Mouse (Mus musculus): ENCODE measurements at regions not wholly inside any gene's neighbourhood (a gene's known extent, or its start where the extent isn't known, plus 50 kb on each side); places are given as distances from the start of the nearest gene placed in this dataset.

GRCm38 (mm10) chr19:56102454-56103080, 184.4 kb upstream of the Habp2 start:
- no peak for DNase-seq (ENCODE audit: low spot score)

- peak; percentile 49 for DNase-seq (ENCODE audit: low spot score)
Observed at GRCm38 (mm10) chr19:56105073-56105451, 181.9 kb upstream of the Habp2 start.

- peak; percentile 90 for DNase-seq (ENCODE audit: low spot score)
Observed at GRCm38 (mm10) chr19:56105452-56106091, 181.4 kb upstream of the Habp2 start.

- DNase-seq (ENCODE audit: low spot score): no peak
Observed at GRCm38 (mm10) chr19:56108796-56109195, 178.1 kb upstream of the Habp2 start.

DNA sequence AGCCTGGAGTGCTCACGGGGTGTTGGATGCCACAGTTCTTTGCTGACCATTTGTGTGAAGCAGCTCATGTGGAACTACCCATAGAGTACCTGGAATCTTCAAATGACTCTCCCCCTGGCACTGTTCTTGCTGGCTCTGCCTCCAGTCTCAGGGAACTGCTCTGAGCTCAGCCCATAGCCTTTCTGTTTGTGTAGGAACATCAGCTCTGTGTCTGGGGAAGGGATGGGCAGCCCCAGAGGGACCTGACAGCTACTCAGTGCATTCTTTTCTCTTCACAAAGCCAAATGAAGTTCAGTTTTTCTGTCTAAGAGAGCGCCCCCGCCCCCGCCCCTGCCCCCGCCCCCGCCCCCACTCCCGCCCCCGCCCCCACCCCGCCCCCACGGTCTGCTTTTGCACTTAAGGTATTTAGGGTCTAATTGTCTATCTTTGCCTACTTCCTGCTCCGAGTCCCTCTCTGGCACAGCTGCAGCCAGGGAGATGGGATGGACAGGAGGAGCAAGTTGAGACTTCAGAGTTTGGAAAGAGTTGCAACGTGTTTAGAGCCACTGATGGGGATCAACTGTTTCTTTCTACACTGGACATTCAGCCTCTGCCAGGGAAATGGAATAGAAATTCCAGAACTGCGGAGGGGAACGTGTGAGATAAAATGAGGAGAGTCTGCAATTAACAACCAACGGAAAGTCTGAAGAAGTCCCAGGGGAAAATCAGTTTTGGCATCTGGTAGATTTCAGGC, 171.2 kb upstream of the Habp2 start:
- DNase-seq (ENCODE audit: low spot score): peak; percentile 32

DNA sequence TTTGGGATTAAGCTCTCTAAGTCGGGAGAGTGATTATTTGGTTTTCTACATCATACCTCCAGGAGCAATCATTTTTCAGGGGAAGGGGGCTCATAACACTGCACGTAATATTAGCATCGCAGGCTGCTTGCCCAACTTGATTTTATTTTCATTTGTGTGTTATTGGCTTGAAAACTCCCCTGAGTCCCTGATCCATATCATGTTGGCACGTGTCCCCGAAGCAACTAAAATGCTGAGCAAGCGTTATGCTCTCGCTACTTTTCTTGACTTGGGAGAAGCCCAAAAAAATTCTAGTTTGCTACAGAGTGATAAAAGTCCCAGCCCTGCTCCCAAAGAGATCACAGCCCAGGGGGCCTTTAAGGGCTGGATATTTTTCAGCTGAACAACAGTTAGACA, 170.7 kb upstream of the Habp2 start:
- no peak for DNase-seq (ENCODE audit: low spot score)

- DNase-seq (ENCODE audit: low spot score): no peak
Observed at GRCm38 (mm10) chr19:56120723-56121122, 166.2 kb upstream of the Habp2 start.

DNA sequence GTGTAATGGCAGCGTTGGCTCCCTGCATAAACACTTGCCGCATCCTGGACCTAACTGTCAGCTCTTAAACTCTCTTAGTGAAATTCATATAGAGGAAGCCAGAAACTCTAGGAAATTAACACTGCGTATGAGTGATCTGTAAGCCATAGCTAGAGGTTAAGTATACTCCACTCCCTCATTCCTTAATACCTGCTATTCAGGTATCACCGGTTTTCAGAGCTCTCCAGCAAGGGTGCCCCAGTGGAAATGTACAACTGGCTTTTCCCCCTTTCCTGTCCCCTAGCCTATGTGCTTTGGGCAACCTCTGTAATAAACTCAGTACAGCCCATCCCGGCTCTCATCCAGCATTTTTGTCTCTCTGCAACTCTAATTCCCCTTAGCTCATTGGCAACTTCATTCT, 164.8 kb upstream of the Habp2 start:
- DNase-seq (ENCODE audit: low spot score): no peak

DNA sequence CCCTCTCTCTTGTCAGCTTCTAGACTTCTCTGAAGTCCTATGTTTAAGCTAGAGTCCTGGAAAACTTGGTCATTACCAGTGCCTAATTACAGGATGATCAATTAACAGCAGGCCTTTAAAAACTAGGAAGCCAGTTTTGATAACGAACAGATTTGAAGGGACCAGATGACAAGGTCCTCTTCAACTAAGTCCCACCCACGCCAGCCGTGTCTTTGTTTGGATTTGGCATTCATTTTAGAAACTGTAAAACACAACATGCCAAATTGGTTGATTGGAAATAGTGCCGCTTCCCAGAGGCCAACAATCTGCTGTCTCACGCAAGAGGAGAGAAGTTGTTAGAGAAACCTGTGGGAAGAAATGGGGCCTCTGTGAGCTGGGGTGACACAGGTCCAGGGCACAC, 155.4 kb upstream of the Habp2 start:
- no peak for DNase-seq (ENCODE audit: low spot score)

DNA sequence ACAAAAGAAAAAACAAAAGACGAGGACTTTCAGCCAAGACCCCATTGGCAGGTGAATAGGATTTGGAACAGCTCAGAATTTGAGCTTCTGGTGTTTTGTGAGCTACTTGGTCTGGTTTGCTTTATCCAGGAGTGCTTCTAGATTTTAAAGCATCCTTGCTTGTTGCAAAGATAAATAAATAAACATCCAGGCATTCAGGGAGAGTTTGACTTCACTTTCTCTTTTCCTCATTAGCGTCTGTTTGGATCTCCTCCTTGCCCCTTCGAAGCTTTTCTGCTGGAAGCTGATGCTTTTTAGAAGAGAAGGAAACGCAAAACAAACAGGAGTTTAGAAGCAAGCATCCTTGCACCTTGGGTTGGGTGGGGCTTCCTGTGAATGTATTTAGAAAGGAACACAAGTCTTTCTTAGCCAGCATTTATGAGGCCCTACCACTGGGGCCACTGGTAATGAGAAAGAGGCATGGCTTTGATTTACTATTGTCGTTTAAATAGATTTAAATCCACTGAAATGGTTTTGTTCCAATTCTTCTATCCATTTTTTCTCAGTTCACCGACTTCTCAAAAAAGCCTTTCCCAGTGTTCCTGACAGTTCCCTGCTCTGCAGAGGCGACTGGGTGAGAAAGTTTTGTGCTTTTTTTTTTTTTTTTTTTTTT, 153.9 kb upstream of the Habp2 start:
- peak; percentile 60 for DNase-seq (ENCODE audit: low spot score)

DNA sequence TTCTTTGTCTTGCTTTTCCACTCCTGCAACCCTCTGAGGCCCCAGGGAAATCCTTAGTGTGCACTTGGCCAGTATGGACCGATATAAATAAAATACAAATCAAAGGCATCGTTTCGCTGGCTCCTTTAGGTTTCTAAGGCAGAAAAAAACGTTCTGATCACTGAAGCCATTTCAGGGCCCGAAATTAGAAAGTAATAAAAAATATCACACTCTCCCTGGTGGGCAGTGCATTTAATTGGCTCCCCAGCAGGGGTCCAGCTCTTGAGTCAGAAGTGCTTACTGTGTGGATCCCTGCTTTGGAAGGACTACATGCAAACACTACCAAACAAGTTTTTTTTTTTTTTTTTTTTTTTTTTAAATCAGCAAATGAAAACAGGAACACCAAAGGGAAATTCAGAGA, 153.4 kb upstream of the Habp2 start:
- DNase-seq (ENCODE audit: low spot score): peak; percentile 65

DNA sequence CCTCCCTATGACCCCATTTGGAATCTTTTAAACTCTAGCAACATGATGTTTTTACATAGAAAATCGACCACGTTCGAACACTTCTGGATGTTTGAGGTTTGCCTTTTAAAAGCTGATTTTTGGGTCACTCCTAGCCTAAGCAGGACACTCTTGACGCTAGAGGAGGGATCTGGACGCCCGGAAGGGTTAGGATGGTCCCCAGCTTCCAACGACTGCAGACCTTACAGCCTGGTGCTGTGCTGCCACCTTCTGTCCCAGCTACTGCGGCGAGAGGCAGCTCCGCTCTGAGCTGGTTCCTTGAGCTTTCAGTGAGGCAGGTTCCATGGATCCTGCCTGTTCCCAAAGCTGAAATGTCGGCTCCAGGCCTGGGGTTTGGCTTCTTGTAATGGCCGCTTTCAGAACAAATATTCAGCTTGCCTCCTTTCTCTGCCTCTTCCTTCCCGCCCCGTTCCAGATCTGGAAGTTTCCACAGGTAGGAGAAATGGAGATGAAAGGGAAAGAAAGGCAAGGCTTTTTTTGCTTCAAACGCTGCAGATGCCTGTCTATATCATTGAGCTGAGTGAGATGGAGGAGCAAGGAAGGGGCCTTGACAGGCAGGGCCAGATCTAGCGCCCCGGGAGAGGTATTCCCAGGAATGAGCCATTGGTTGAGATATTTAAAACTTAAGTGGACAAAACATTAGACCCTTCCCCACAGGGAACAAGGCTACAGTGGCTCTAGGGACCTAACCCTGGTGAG, 152.7 kb upstream of the Habp2 start:
- peak; percentile 91 for DNase-seq (ENCODE audit: low spot score)

GRCm38 (mm10) chr19:56135306-56135928, 151.5 kb upstream of the Habp2 start:
- no peak for DNase-seq (ENCODE audit: low spot score)

- DNase-seq (ENCODE audit: low spot score): no peak
Observed at GRCm38 (mm10) chr19:56140540-56140939, 146.4 kb upstream of the Habp2 start.

DNA sequence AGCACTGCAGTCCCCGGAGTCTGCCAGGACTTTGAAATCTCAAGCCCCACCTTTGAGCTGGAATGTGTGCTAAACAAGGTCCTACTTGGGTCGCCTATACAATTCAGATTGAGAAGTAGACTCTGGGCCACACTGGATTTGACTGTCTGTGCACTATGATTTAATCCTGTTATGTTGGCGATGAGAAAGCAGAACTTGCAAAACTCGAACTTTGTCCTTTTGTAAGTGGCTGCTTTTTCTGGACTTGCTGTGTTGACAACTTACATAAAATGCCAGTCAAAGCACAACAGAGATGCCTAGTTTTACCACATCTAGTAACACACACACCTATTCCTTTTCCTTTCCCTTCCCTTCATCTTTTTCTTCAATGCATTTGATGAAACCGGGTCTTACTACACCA, 142.7 kb upstream of the Habp2 start:
- DNase-seq (ENCODE audit: low spot score): no peak

DNA sequence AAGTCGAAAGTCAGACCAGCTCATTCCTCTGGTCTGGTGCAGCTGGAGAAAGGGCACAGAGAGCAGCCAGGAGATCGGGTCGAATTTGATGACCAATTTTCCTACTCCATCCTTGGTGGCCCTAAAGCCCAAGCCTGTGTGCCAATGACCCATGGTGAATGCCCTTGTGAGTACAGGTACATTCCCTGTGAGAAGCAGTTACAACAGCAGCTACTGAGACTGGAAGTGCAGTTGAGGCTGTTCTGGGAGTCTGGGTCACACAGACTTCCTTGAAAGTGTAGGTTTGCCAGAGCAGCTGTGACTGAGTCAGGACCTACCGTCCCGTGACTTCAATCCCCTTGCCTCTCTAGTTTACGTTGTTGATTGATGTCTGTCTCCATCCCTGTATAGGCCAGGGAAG, 129.8 kb upstream of the Habp2 start:
- DNase-seq (ENCODE audit: low spot score): no peak

- no peak for DNase-seq (ENCODE audit: low spot score)
Observed at GRCm38 (mm10) chr19:56162156-56162555, 124.8 kb upstream of the Habp2 start.

DNA sequence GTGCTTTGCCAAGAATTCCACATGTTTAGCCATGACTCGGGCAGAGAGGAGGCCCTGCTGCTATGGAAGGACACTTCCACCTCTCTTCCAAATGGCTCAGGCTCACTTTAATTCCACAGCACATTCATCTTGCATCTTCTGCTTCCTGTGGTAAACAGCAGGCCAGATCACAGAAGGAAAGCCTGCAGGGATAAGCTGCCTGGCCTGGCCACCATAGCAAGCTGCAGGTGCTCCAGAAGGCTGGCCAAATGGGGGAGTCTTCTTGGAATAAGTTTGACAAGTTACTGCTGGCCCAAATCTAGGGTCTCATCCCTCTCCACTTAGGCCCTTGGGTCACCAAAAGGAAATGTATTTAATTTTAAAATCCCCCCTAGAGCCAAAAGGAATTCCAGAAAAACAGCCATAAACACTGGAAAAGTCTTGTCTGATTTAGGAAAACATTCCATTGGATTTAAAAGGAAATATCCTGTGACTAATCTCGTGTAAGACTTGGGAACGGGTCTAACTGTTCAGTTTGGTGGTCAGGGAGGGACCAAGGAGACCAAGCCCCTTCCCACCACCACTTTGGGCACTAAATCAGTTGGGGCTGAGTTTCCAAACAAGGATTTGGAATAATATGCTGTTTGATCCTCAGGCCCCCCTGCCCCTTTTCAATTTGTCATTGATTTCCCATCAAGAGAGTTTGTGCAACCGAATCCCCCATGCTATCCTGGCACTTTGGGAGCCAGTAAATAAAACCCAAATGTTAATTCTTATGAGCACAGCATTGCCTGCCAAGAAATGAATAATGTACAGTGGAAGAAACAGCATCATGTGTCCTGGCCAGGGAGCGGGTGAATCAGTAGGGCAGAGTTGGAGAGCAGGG, 117.6 kb upstream of the Habp2 start:
- DNase-seq (ENCODE audit: low spot score): no peak

- DNase-seq (ENCODE audit: low spot score): no peak
Observed at GRCm38 (mm10) chr19:56169998-56170274, 117.0 kb upstream of the Habp2 start.

DNA sequence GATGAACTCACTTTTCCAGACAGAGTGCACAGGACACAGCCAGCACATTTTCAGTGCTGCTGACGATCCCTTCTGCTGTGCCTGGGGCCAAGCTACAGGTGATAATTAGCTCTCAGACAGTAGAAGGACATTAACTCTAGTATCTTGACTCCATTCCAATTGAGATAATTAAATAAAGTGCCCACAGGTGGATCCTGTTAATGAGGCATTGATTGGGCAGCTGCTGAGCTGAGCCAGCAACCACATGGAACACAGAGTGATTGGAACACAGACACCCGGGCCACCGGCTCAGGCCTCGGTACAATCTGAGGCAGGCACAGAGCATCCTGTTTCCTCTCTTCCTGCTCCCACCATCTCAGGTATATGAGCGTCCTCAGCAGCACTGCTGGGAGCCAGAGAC, 114.5 kb upstream of the Habp2 start:
- no peak for DNase-seq (ENCODE audit: low spot score)

DNA sequence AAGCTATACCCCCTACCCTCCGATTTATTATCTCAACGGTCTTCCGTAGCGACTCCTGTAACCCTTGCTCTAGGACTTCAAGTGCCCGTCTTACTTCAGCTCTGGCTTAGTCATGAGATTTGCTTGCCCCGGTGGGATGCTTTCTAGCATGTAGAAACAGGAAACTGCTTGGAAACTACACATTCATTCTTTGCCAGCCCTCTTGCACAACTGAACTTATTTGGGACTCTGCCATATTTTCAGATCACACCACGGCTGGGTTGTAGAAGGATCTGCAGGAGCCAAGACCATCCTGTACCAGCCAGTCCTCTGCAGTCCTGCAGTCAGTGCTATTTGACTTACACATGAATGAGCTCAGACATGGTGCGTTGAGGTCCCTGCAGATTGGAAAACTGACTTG, 110.9 kb upstream of the Habp2 start:
- DNase-seq (ENCODE audit: low spot score): no peak
